8 mouse cellular contexts compared by ENCODE assay signal in the genomic region with DNA sequence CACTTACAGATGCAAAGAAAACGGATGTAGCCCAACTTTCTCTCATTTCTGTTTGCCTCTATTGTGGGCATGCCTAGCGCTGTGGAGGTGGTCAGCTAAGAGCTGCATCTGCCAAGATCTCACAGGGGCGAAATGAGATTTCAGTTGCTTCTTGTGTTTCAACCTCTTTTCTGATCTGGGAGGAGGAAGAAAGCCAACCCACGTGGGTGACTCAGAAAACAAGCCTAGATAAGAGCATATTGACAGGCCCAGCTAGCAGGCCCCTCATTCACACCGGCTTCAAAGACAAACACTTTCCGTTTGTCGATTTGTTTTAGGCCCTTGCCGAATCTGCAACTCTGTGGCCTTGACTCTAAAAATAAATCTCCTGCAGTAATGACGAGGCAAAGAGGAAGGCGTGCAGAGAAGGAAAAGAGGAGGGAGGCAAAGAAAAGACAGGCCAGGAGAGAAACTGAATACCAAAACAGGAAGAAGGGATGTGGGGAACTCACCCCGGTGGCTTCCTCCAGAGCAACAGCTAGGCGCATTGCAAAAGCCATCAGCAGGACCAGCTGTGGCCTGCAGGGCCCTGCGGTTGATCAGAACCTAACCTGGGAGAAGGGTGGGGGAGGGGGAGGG.
DNase-seq lines count a peak whose midpoint lies in the region; ATAC-seq lines count a peak whose summit lies in the region.

No protein-coding gene starts in this region.

- no peak for ATAC-seq in embryonic facial prominence, embryonic 14.5 days (ENCODE audit: low read depth)

- H3K9me3 ChIP-seq in embryonic facial prominence, embryonic 14.5 days (ENCODE audit: control insufficient read depth, low read length) = no peaks in the 10 kb centered on the region
- H3K9me3 ChIP-seq in embryonic facial prominence, embryonic 10.5 days = no peaks in the 10 kb centered on the region

- H3K4me2 ChIP-seq in embryonic facial prominence, embryonic 14.5 days (ENCODE audit: low read depth, low read length) = no peak overlapping the region

- 0 out of 2 replicates have a peak overlapping the region, but pooled peaks have one; percentile 2 for H3K27ac ChIP-seq in embryonic facial prominence, embryonic 14.5 days (replicated peaks; ENCODE audit: low read depth, low read length)
- H3K27ac ChIP-seq in embryonic facial prominence, embryonic 10.5 days (replicated peaks) = no peak overlapping the region

- peak; percentile 5 for DNase-seq in embryonic facial prominence, embryonic 14.5 days (ENCODE audit: low spot score)
- DNase-seq in embryonic facial prominence, embryonic 10.5 days (ENCODE audit: low spot score) = no peak
- peak; percentile 14 to 21 for DNase-seq in lung, postnatal 4 days
- DNase-seq in lung, adult 18-20 months = no peak
- DNase-seq in embryo, embryonic 9.5 days (ENCODE audit: extremely low spot score) = peak; percentile 2
- peak; percentile 51 for DNase-seq in naive thymus-derived CD4-positive, alpha-beta T cell, adult 2 months (ENCODE audit: low read depth)
- no peak for DNase-seq in testis, postnatal 10 days (ENCODE audit: low spot score)
- no peak for DNase-seq in layer of hippocampus, adult 8-10 months (ENCODE audit: low spot score in 2 of 2)

- no peaks in the 10 kb centered on the region for H3K36me3 ChIP-seq in embryonic facial prominence, embryonic 14.5 days (ENCODE audit: control insufficient read depth, insufficient read depth, low read length)
- no peaks in the 10 kb centered on the region for H3K36me3 ChIP-seq in embryonic facial prominence, embryonic 10.5 days (replicated peaks)

- no peak overlapping the region for H3K9ac ChIP-seq in embryonic facial prominence, embryonic 14.5 days (ENCODE audit: low read depth, low read length)

- WGBS in embryonic facial prominence, embryonic 14.5 days = 24% methylated on average over 13 of the region's 13 CpGs
- WGBS in embryonic facial prominence, embryonic 10.5 days = 36% methylated on average over 13 of the region's 13 CpGs

- H3K27me3 ChIP-seq in embryonic facial prominence, embryonic 14.5 days (replicated peaks; ENCODE audit: control insufficient read depth, insufficient read depth, low read length) = no peaks in the 10 kb centered on the region; the same call in 1 of the 2 replicates
- H3K27me3 ChIP-seq in embryonic facial prominence, embryonic 10.5 days (replicated peaks; ENCODE audit: low read depth, poor library complexity, severe bottlenecking) = peaks cover 80% of the 10 kb centered on the region

- 0 out of 2 replicates have a peak, but pooled peaks cover 5% of the 10 kb centered on the region for H3K4me1 ChIP-seq in embryonic facial prominence, embryonic 14.5 days (ENCODE audit: control insufficient read depth, insufficient read depth, low read length)
- 0 out of 2 replicates have a peak, but pooled peaks cover 5% of the 10 kb centered on the region for H3K4me1 ChIP-seq in embryonic facial prominence, embryonic 10.5 days

- H3K4me3 ChIP-seq in embryonic facial prominence, embryonic 14.5 days (ENCODE audit: low read depth, low read length) = no peak overlapping the region
- H3K4me3 ChIP-seq in embryonic facial prominence, embryonic 10.5 days = no peak overlapping the region

Comparison
In these comparisons a context has a peak if more than half of its experiments do, and no peak if none do; other contexts are left out.
1. DNase-seq: peak in embryonic facial prominence, embryonic 14.5 days (single experiment), lung, postnatal 4 days (2 of 2), embryo, embryonic 9.5 days (single experiment) and naive thymus-derived CD4-positive, alpha-beta T cell, adult 2 months (single experiment); none in embryonic facial prominence, embryonic 10.5 days (single experiment), lung, adult 18-20 months (0 of 2), testis, postnatal 10 days (single experiment) and layer of hippocampus, adult 8-10 months (0 of 2).